Mouse (Mus musculus): ENCODE results near the gene Rhd. TPM values are rescaled to one million over a fixed set of nuclear protein-coding genes. Genes with fewer than 3 reads are reported as not detected.

Rhd gene
- polyA plus RNA-seq, 1 experiment from 2014 or later = 10.1 TPM

DNA sequence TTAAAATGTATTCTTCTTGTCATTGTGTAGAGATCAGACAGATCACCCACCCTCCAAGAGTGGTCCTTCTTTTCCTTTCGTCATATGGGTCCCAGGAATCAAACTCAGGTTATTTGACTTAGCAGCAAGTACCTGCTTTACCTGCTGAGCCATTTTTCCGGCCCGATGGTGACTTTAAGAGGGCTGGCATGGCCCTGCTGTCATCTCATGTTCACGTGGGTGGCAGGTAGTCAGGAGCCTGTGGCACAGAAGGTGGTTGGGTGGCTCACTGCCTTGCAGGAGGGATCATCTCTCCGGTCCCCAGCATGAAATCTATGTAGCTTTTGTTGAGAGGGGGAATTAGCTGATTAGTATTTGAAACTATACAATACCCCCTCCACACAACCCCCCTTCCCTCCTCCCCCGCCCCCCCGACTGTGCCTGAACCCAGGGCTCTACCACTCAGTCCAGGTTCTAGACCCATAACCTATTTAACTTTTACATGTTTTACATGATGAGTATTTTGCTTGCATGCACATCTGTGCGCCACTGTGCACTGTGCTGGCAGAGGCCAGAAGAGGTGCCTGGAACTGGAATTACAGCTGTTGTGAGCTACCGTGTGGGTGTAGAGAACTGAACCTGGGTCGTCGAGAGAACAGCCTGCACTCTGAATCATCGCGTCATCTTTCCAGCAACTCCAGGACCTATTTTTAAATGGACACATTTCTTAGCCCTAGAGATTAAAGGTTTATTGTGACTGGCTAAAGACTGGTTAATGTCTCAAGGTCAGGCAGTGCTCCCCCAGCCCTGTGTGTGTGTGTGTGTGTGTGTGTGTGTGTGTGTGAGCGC lies 51.1 kb downstream of the Rhd start:
- Histone ChIP-seq H3K4me1 (peaks cover 16% of the 10 kb centered on the region), H3K36me3 (peaks cover 11% of the 10 kb centered on the region), H3K4me3 (peak overlapping the region; percentile 92), H3K27ac (peak overlapping the region; percentile 91; the same call in 1 of the 2 replicates), H3K9ac (peak overlapping the region; percentile 44), H3K9me3 (replicated peaks) (no peaks in the 10 kb centered on the region), H3K4me2 (replicated peaks) (peak overlapping the region; percentile 70), H3K27me3 (no peaks in the 10 kb centered on the region)
- peak; percentile 67 for ATAC-seq (ENCODE audit: low FRiP score)
- WGBS = 62% methylated on average over 14 of the region's 14 CpGs

GRCm38 (mm10) chr4:134917194-134917593 lies 52.9 kb downstream of the Rhd start:
- WGBS = 70% methylated on average over 3 of the region's 3 CpGs
- Histone ChIP-seq H3K27ac (no peak overlapping the region), H3K27me3 (no peaks in the 10 kb centered on the region), H3K4me2 (replicated peaks) (no peak overlapping the region), H3K9me3 (replicated peaks) (no peaks in the 10 kb centered on the region), H3K4me1 (peaks cover 16% of the 10 kb centered on the region), H3K4me3 (no peak overlapping the region), H3K36me3 (peaks cover 2% of the 10 kb centered on the region; the same call in 1 of the 2 replicates), H3K9ac (no peak overlapping the region)
- ATAC-seq (ENCODE audit: low FRiP score) = no peak

DNA sequence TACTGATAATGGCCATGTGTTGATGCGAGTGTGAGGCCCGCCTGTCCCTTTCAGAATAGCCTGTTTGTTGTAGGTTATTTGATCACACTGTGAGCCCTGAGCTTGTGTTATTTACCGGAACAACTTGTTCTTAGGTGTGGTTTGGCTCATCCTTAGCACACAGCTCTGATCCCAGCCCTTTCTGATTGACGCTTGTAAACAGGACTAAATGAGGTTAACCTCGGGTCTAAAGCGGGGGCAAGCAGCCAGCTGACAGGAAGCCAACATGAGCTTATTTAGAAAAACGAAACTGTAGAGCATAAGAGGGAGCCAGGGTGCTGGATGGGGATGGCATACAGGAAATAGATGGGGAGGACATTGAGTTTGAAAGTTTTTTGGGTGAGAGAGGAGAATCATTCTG lies 54.0 kb downstream of the Rhd start:
- WGBS = 73% methylated on average over 7 of the region's 7 CpGs
- H3K27ac ChIP-seq = no peak overlapping the region

DNA sequence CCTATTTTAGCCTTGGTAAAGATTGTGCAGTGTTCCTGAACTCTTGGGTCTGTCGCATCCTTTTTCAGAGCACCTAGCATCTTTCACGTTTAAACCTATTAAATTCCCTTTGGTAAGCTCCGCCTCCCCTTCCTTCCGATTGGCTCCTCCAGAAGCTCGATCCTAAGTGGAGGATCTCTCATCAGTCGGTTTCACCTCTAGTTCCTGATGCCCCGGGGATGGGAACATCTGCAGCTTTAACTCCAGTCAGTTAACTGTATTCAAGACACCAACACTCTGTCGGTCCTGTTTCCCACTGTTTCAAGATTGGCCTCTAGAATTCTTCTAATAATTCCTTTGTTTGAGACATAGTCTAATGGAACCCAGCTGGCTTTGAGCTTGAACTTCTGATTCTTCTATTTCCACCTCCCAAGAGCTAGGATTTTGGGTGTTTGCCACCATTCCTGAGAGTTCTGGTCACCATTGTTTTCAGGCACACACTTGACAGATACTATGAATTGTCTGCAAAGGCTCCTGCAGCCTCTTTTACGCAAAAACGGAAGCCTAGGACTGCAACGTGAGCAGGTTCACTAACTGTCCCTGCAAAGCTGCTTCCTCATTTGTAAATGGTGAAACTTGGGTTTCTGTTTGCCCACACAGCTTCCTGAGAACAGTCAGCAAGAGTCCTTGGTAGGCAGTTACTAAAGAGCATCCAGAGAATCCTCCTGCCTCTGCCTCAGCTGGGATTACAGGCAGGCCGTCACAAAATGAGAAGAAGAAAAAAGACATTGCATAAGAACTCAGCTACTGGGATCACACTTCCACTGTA lies 55.6 kb downstream of the Rhd start:
- peaks cover 10% of the 10 kb centered on the region for H3K4me1 ChIP-seq
- 39% methylated on average over 12 of the region's 12 CpGs for WGBS

More for the DNA sequence above, 54.0 kb downstream of the Rhd start:
- Histone ChIP-seq H3K36me3 (no peaks in the 10 kb centered on the region), H3K4me3 (no peak overlapping the region), H3K4me2 (replicated peaks) (no peak overlapping the region), H3K9ac (no peak overlapping the region), H3K27me3 (no peaks in the 10 kb centered on the region), H3K4me1 (peaks cover 11% of the 10 kb centered on the region), H3K9me3 (replicated peaks) (no peaks in the 10 kb centered on the region)
- ATAC-seq (ENCODE audit: low FRiP score) = no peak

DNA sequence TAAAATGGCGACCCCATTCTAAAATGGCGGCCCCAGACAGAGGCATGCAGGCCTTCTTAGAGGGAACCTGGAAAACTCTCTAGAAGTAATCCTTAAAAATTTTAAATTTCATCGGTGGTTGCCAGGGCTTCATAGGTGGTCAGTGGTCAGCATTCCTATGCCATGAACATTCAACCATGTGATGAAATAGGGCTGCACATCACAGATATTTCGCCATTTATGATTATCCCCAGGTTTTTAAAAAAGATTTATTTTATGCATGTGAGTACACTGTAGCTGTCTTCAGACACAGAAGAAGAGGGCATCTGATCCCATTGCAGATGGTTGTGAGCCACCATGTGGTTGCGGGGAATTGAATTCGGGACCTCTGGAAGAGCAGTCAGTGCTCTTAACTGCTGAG lies 56.3 kb downstream of the Rhd start:
- Histone ChIP-seq H3K27ac (no peak overlapping the region), H3K4me1 (peaks cover 11% of the 10 kb centered on the region), H3K9ac (no peak overlapping the region), H3K36me3 (peaks cover 6% of the 10 kb centered on the region), H3K27me3 (no peaks in the 10 kb centered on the region), H3K4me3 (no peak overlapping the region), H3K4me2 (replicated peaks) (no peak overlapping the region), H3K9me3 (replicated peaks) (no peaks in the 10 kb centered on the region)
- no peak for ATAC-seq (ENCODE audit: low FRiP score)
- WGBS = 94% methylated on average over 6 of the region's 6 CpGs

More for the DNA sequence above, 55.6 kb downstream of the Rhd start:
- no peaks in the 10 kb centered on the region for H3K36me3 ChIP-seq
- no peaks in the 10 kb centered on the region for H3K9me3 ChIP-seq (replicated peaks)
- no peak overlapping the region for H3K4me2 ChIP-seq (replicated peaks)
- no peak for ATAC-seq (ENCODE audit: low FRiP score)
- H3K9ac ChIP-seq = no peak overlapping the region
- no peak overlapping the region for H3K27ac ChIP-seq
- H3K4me3 ChIP-seq = no peak overlapping the region
- H3K27me3 ChIP-seq = no peaks in the 10 kb centered on the region

DNA sequence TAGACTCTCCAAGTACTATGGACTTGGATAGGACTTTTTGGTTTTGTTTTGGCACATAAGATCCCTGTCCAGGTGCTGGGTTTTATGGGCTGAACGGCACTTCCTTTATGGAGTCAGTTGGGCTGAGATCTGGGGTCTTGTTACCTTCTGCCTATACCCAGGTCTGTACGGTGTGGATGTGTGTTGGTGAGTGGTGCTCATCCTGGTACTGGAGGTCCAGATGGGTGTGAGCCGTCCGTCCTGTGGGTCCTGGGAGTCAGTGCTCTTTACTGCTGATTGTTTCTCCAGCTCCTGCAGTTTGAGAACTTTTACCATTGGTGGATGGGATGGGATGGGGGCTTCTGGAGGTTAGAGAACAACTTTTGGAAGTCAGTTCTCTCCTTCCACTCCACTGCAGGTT lies 57.4 kb downstream of the Rhd start:
- no peak for ATAC-seq (ENCODE audit: low FRiP score)
- Histone ChIP-seq H3K4me2 (replicated peaks) (no peak overlapping the region), H3K4me1 (peaks cover 19% of the 10 kb centered on the region), H3K27me3 (no peaks in the 10 kb centered on the region), H3K9ac (no peak overlapping the region), H3K27ac (no peak overlapping the region), H3K9me3 (replicated peaks) (no peaks in the 10 kb centered on the region), H3K4me3 (no peak overlapping the region), H3K36me3 (peaks cover 15% of the 10 kb centered on the region)
- 98% methylated on average over 4 of the region's 4 CpGs for WGBS

DNA sequence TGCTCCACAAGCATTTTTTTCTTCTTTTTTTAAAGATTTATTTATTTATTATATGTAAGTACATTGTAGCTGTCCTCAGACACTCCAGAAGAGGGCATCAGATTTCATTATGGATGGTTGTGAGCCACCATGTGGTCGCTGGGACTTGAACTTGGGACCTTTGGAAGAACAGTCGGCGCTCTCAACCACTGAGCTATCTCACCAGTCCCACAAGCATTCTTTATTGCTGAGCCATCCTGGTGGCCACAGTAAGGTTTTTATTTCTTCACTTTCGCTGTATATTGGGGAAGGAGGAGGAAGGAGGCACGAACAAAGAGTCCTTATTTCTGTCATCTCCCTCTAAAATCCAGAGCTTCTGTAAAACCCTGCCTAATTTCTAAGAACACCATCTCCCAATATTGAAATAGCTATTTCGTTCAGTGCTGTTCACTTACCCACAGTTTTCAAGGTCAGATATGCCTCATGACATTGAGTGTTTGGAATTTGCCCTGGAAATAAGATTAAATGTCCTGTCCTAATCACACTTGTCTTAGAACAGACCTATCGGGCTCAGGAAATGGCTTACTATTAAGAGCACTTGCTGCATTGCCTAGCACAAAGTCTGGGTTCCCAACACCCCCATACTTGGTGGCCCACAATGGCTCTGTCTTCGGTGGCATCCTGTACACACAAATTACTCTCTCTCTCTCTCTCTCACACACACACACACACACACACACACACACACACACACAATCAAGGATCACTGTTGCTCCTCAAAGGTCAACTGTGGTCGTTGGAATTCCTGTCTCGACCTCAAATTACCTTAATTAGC lies 58.0 kb downstream of the Rhd start:
- WGBS = 69% methylated on average over 10 of the region's 10 CpGs
- H3K9me3 ChIP-seq (replicated peaks) = no peaks in the 10 kb centered on the region
- peak overlapping the region; percentile 100 for H3K4me3 ChIP-seq
- no peaks in the 10 kb centered on the region for H3K27me3 ChIP-seq
- no peak for ATAC-seq (ENCODE audit: low FRiP score)
- H3K36me3 ChIP-seq = peaks cover 21% of the 10 kb centered on the region
- peaks cover 19% of the 10 kb centered on the region for H3K4me1 ChIP-seq
- H3K27ac ChIP-seq = peak overlapping the region; percentile 86
- H3K9ac ChIP-seq = peak overlapping the region; percentile 70
- peak overlapping the region; percentile 71 for H3K4me2 ChIP-seq (replicated peaks)

DNA sequence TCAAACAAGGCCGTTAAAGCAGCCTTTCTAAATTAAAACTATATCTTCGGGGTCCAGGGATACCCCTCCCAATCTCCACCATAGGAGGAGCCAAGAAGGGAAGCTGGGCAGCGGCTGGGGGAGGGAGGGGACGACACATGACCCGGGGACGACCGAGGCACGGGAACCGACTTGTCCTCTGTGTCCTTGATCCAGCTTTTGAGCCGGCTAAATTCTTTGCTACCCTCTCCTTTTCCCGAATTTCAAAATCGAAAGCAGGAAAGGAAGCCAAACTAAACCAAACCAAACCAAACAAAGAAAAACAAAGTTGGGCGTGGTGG lies 58.5 kb downstream of the Rhd start:
- peak; percentile 78 for ATAC-seq (ENCODE audit: low FRiP score)
- H3K9ac ChIP-seq = peak overlapping the region; percentile 70
- H3K4me2 ChIP-seq (replicated peaks) = peak overlapping the region; percentile 71
- no peaks in the 10 kb centered on the region for H3K27me3 ChIP-seq
- WGBS = under 1% methylated on average over 13 of the region's 13 CpGs
- peak overlapping the region; percentile 100 for H3K4me3 ChIP-seq
- peaks cover 27% of the 10 kb centered on the region for H3K36me3 ChIP-seq
- peaks cover 19% of the 10 kb centered on the region for H3K4me1 ChIP-seq
- H3K27ac ChIP-seq = peak overlapping the region; percentile 86
- H3K9me3 ChIP-seq (replicated peaks) = no peaks in the 10 kb centered on the region

GRCm38 (mm10) chr4:134923258-134924018 lies 59.1 kb downstream of the Rhd start, which contains the start of gene Rsrp1:
Rsrp1 (plus strand) TSS chr4:134923592.
- H3K27ac ChIP-seq = peak within 1 kb of the TSS; percentile 94
- H3K4me2 ChIP-seq (replicated peaks) = peak within 1 kb of the TSS; percentile 90
- H3K36me3 ChIP-seq = peaks cover 33% of the 10 kb centered on the region
- peaks cover 19% of the 10 kb centered on the region for H3K4me1 ChIP-seq
- under 1% methylated on average over 62 of the region's 64 CpGs for WGBS
- ATAC-seq (ENCODE audit: low FRiP score) = peak; percentile 95
- H3K9me3 ChIP-seq (replicated peaks) = no peaks in the 10 kb centered on the region
- peak within 1 kb of the TSS; percentile 100 for H3K4me3 ChIP-seq
- H3K27me3 ChIP-seq = no peaks in the 10 kb centered on the region
- H3K9ac ChIP-seq = peak within 1 kb of the TSS; percentile 96

- H3K4me1 ChIP-seq = peaks cover 19% of the 10 kb centered on the region
- H3K4me3 ChIP-seq = peak overlapping the region; percentile 100
- H3K36me3 ChIP-seq = peaks cover 34% of the 10 kb centered on the region
- H3K27ac ChIP-seq = peak overlapping the region; percentile 94
- H3K4me2 ChIP-seq (replicated peaks) = peak overlapping the region; percentile 90
- ATAC-seq (ENCODE audit: low FRiP score) = peak; percentile 65
- H3K27me3 ChIP-seq = no peaks in the 10 kb centered on the region
- peak overlapping the region; percentile 96 for H3K9ac ChIP-seq
- WGBS = 0% methylated on average over 75 of the region's 75 CpGs
- H3K9me3 ChIP-seq (replicated peaks) = no peaks in the 10 kb centered on the region
Measured at GRCm38 (mm10) chr4:134924019-134924741, 59.8 kb downstream of the Rhd start.

- Histone ChIP-seq H3K4me2 (replicated peaks) (peak overlapping the region; percentile 90), H3K27me3 (no peaks in the 10 kb centered on the region), H3K4me1 (peaks cover 21% of the 10 kb centered on the region), H3K9me3 (replicated peaks) (no peaks in the 10 kb centered on the region), H3K4me3 (peak overlapping the region; percentile 100), H3K27ac (no peak overlapping the region), H3K9ac (peak overlapping the region; percentile 32; the same call in 1 of the 2 replicates), H3K36me3 (peaks cover 34% of the 10 kb centered on the region)
- 84% methylated on average over 8 of the region's 8 CpGs for WGBS
- no peak for ATAC-seq (ENCODE audit: low FRiP score)
Measured at GRCm38 (mm10) chr4:134925206-134925605, 60.9 kb downstream of the Rhd start.
